Mouse (Mus musculus) adrenal gland, postnatal 4 days (tissue): ENCODE data around the gene Gm49403. TPM values are rescaled to one million over a fixed set of nuclear protein-coding genes. Genes with fewer than 3 reads are reported as not detected.
A peak's percentile ranks its signal among the peaks of the same experiment; 100 is the strongest.
"Not testable (repeated sequence)": the region's sequence is repeated elsewhere in the genome, so short reads cannot be mapped to it uniquely, and the experiment has no call there.

Experiments used
- DNase-seq, 2 experiments: peaks; one replicate each; pipeline ENCODE4 v3.0.0; 2021 to 2022; ENCODE audit warnings: low spot score in 2 of 2, mixed read lengths in 2 of 2
- long read RNA-seq, 2 experiments: library from polyadenylated mRNA; stranded (forward); transcript quantifications; one replicate each; pipeline ENCODE4 v2.0.0; 2021
- total RNA-seq, 2 experiments: library from RNA; stranded (reverse); gene quantifications; 2 replicates each; pipeline ENCODE4 v1.2.3; 2021

The Gm49403 gene
- not detected for total RNA-seq
- long read RNA-seq, experiment 1, result 0 reads
- long read RNA-seq, experiment 2, result 0 reads

DNA sequence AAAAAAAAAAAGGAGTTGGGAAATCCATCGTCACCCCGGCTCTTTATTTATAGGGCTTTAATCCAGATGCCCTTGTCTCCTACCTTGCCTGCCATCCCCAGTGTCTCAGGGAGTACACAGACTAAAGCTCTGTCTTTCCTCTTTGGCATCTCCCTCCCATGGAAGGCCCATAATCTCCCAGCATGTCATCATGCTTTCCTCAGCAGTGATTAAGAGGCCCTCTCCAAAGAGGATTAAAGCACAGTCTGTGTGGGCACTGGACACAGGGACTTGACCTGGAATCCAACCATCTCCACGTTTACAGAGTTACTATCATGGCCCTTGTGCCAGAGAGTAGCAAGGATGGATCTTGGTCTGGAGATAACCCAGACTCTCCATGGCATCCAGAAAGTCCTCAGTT lies at the start of gene Gm49403, which contains the start of gene Lbhd1:
Gm49403 (plus strand) TSS at position 315 of the 400 bp plus-strand sequence.
Lbhd1 (plus strand) TSS at position 117 of the 400 bp plus-strand sequence.
- DNase-seq, result no peak

- DNase-seq, result not testable (repeated sequence)
These were observed 47.4 kb upstream of the Gm49403 start for GRCm38 (mm10) chr19:8836327-8836726.

DNA sequence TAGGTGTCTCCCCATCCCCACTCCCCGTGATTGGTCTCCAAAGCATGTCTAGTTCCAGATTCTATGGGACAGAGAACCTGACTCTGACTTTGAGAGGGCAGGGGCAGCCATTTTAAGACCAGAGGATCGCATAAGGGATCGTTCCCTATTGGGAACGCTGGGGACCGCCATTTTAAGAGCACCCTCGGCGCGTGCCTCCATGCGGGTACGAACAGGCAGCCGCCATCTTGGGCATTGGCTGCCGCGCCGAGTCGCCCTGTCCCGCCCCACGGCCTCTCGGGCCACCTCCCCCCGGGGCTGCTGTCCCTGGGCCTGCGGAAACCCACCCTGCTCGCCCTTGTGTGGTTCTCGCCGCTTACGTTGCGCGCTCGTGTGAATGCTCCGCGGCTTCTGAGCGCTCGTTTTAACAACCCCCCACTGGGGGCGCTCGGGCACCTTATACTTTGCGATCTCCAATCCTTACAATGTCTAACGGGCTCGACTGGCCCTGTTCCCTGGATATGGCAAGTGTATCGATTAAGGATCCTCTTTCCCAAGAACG lies 46.4 kb upstream of the Gm49403 start, which contains the start of gene Bscl2:
Bscl2 (plus strand) TSS at position 217 of the 541 bp plus-strand sequence.
- peak; percentile 58 to 72 for DNase-seq

DNA sequence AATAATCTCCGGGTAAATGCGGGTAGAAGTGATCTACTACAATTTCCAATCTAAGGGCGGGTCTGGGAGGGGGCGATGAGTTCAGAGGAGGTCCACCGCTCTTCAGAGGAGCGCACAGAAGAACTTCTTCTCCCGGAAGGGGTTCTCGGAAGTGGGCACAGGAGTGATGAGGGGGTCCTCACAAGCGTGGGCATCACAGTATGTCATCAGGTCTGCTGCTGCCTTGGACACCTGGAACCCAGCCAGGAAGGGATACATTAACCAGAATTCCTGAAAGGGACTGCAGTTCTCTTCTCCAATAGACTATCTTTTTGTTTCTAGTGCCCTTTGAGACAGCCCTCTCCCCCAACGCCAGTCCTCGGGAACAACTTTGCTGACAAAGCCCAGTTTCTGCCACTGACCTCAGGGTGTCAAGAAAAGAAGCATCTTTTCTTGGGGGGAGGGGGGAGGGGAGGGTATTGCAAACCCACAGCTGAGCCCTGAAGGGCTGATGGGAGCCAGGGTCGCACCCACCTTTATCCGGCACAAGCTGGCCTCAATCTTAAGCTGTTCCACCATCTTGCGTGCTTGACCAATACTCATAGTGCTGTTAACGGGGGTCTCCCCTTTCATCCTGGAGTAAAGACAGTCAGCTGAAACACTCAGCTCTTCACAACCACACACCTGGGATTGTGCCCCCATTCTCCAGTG lies 45.5 kb upstream of the Gm49403 start:
- no peak for DNase-seq

DNA sequence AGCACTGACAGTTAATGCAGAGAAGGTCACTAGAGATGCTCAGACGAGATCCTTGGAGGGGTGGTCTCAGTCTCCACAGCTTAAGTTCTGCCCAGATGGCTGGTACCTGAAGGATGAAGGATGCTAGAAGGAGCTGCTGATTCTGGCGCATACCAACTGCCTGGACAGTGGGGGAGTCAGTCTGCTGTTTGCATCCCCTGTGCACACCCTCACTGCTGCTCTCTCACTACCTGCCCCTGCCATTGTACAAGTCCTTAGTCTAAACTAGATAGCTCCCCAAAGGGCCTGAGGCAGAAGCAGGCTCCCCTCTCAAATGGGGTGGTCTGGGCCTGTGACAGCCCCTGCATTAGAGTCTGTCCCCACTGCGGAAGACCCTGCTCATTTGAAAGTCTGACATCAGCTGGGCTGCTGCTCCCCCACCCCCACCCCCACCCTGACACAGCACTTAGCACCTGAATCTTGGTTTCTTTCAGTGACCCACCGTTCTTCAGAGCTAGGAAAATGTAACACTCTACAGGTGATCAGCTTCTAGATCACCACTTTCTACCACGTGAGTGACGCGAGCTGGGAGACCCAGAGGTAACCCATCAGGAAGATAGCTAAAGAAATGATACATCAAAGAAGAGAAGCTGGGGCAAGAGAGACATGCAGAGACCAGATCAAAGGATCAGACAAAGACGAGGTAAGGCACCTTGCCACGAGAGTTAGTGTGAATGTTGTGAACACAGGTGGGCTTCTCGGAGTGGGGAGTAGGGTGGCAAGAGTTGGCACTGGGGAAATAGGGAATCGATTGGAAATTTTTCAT lies 44.4 kb upstream of the Gm49403 start, which contains the start of gene Gng3:
Gng3 (minus strand) TSS at position 92 of the 805 bp plus-strand sequence.
- DNase-seq, result no peak

DNA sequence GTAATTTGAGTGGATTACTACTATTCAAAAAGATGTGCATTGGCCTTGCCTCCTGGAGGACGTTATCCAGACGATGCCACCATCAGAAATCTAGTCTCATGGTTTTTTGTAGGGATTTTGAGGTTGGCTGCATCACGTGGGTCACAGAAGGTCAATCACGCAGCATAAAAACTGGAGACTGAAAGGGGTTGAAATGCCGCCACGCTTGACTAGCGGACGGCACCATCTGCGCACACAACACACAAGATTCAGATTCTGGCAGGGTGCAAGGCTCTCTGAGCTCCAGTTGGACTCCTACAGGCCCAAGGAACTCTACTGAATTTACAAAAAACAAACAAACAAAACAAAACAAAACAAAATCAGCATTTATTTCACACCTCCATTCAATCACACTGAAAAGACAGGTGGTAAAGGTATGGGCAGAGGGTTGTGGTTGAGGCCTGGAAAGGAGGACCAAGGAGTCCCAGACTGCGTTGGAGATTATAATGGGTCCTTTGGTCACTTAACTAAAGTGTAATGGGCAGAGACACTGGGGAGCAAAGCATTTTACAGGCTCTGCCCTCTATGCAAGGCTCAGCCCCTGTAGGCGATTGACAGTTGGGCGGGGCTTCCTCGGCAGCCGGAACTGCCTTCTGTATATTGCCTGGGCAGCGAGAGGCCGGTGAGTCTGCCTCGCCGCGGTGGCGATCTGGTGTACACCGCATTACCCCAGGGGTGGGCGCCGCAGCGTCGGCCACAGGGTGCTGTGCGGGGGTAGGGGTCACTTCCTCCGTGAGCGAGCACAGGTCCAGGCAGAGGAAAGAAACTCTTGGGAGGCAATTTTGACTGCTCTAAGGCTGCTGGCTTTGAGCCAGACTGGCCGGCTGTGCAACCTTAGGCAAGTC lies 43.6 kb upstream of the Gm49403 start:
- peak in 1 of 2 experiments; percentile 70 for DNase-seq

DNA sequence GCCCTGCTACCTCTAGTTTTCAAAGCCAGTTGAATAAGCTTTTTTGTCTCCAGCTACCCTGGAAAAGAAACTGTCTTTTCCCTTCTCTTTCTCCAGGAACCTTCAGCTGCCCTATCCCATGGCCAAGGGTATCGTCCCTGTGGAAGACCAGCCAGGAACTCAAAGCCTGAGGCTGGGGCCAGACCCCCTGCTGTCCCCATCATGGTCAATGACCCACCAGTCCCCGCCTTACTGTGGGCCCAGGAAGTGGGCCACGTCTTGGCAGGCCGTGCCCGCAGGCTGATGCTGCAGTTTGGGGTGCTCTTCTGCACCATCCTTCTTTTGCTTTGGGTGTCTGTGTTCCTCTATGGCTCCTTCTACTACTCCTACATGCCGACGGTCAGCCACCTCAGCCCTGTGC lies 42.7 kb upstream of the Gm49403 start:
- no peak for DNase-seq

GRCm38 (mm10) chr19:8842961-8843360 lies 40.8 kb upstream of the Gm49403 start:
- DNase-seq, result no peak

DNA sequence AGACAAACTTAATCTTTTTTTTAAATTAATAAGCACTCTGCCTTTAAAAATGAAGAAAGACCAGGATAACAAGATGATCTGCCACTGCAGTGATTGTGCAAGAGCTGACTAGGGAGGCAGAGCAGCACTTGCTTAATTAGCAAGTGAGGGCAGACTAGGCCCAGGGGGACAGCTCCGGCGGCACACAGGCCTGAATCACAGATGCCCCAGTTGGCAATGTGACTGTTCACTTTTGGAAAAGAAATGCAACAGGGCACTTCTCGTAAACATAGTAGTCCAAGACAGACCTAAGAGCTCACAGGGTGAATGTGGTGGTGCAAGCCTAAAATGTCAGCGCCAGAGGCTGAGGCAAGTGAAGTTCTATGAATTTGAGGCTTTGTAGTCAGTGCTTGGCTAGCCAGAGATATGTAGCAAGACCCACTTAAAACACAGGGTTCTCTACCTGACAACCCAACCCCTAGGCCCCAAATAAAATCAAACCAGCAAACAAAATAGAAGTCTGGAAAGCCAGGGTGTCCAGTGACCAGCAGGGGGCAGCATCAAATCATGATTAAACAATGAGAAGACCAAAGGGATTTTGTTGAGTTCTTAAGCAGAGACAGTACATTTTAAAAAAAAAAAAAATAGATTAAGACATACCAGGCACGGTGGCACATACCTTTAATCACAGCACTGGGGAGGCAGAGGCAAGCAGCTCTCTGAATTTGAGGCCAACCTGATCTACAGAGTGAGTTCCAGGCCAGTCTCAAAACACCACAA lies 39.2 kb upstream of the Gm49403 start:
- peak in 1 of 2 experiments; percentile 75 for DNase-seq

- DNase-seq, result no peak
These were observed 35.4 kb upstream of the Gm49403 start for GRCm38 (mm10) chr19:8848356-8848755.

DNA sequence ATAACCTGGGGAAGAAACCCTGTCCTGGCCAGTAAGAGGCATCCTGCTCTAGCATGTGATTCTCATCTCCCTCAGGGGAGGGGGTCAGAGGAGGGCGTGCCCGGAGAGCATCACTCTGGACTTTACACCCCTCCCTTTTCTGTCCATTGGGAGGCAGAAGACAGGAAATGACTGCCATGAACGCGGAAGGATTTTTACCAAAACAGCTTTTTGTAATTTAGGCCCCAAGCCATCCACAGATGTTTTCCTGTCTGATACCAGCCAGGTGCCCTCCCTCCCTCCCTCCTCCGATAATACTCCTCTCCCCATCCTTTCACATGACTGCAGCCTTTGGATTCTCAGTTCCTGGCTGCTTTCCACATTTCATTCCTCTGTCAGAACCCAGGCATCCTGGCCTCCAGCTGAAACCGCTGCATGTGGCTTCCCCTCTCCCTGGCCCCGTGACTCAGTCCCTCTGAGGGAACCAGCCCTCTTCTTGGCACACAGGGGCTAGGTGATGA lies 33.3 kb upstream of the Gm49403 start, which contains the start of gene Lrrn4cl:
Lrrn4cl (plus strand) TSS at position 367 of the 500 bp plus-strand sequence.
- DNase-seq, result no peak

GRCm38 (mm10) chr19:8851639-8852038 lies 32.1 kb upstream of the Gm49403 start:
- no peak for DNase-seq

DNA sequence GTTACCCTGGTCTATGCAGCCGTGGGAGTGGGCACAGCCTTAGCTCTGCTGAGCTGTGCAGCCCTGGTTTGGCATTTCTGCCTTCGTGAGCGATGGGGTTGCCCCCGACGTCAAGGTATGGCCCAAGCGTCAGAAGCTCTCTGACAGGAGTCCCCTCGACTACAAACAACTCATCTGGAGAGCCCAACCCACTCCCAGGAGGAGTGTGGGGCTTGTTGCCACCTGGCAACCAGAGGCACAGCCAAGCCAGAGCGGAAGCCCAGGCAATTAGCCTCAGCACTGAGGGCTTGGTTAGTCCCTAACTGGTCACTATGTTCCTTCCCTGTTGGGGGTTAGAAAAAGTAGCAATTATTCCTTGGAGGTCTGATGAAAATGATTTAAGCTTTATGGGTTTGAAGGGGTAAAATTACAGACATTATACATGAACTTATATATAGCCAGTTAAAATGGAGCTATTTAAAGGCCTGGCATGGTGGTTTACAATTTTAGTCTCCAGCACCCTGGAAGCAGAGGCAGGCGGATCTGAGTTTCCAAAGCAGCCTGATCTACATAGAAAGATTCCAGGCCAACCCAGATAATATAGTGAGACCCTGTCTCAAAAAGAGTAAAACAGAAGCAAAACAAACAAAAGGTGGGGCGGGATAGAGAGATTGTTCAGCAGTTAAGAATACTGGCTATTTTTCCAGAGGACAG lies 31.3 kb upstream of the Gm49403 start:
- no peak for DNase-seq

- no peak for DNase-seq
These were observed 30.6 kb upstream of the Gm49403 start for GRCm38 (mm10) chr19:8853117-8853516.

GRCm38 (mm10) chr19:8857689-8858088 lies 26.0 kb upstream of the Gm49403 start:
- no peak for DNase-seq

- no peak for DNase-seq
These were observed 24.7 kb upstream of the Gm49403 start for GRCm38 (mm10) chr19:8859018-8859417.

- DNase-seq, result no peak
These were observed 19.5 kb upstream of the Gm49403 start for GRCm38 (mm10) chr19:8864265-8864664.

GRCm38 (mm10) chr19:8870381-8870780 lies 13.3 kb upstream of the Gm49403 start:
- not testable (repeated sequence) for DNase-seq

DNA sequence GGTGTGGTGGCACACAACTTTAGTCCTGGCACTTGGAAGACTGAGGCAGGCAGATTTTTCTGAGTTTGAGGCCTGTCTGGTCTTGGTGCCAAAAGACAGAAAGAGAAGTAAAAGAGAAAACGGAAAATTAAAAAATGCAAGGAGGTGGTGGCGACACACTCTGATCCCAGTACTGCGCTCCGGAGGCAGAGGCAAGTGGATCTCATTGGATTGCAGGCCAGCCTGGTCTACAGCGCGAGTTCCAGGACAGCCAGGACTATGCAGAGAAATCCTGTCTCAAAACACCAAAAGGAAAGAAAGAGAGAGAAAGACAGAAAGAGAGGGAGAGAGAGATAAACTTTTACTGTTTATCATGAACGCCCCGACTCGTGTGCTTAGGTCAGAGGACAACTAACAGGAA lies 12.9 kb upstream of the Gm49403 start:
- DNase-seq, result no peak
